Mouse (Mus musculus) CH12.LX (cell line): Measurements from ENCODE around the gene Slc38a8.

ENCODE experiments used
- CTCF ChIP-seq, 2 experiments: IDR thresholded peaks in 1 of 2; conservative IDR thresholded peaks in 1 of 2; 2 replicates each; pipeline ENCODE4 v1.5.1; 2011 to 2012; ENCODE audit warnings: low read depth in 2 of 2, low read length in 2 of 2, improper control_type of control experiment in 1 of 2, inconsistent platforms in 1 of 2, mild to moderate bottlenecking in 1 of 2, moderate library complexity in 1 of 2
- EP300 ChIP-seq: IDR thresholded peaks from 2 replicates; pipeline ENCODE4 v1.6.1; 2011; ENCODE audit warnings: low read length, improper control_type of control experiment
- MAFK ChIP-seq: IDR thresholded peaks from 2 replicates; pipeline ENCODE4 v1.6.1; 2011; ENCODE audit warnings: low read length, improper control_type of control experiment; ENCODE audit not compliant: insufficient replicate concordance
- MEF2A ChIP-seq: IDR thresholded peaks from 2 replicates; pipeline ENCODE4 v1.6.1; 2014; ENCODE audit warnings: low read depth, mild to moderate bottlenecking, inconsistent platforms, low read length, improper control_type of control experiment, borderline replicate concordance
- MYC ChIP-seq: IDR thresholded peaks from 2 replicates; pipeline ENCODE4 v1.6.1; 2011; ENCODE audit warnings: low read depth, mild to moderate bottlenecking, improper control_type of control experiment, low read length
- POLR2A ChIP-seq: IDR thresholded peaks from 2 replicates; pipeline ENCODE4 v1.6.1; 2011; ENCODE audit warnings: low read depth, mild to moderate bottlenecking, improper control_type of control experiment, low read length
- POLR2AphosphoS2 ChIP-seq: IDR thresholded peaks from 2 replicates; pipeline ENCODE4 v1.6.1; 2011; ENCODE audit warnings: low read depth, low read length, improper control_type of control experiment
- USF1 ChIP-seq: IDR thresholded peaks from 2 replicates; pipeline ENCODE4 v1.6.1; 2014; ENCODE audit warnings: low read depth, mild to moderate bottlenecking, inconsistent platforms, low read length, improper control_type of control experiment
- USF2 ChIP-seq: conservative IDR thresholded peaks from 2 replicates; pipeline ENCODE4 v1.6.1; 2011; ENCODE audit warnings: low read depth, low read length, improper control_type of control experiment

GRCm38 (mm10) chr8:119513405-119513804 is 11.9 kb upstream of the Slc38a8 start:
- TF ChIP-seq USF2 (no peak), MAFK (no peak), USF1 (no peak), CTCF (conservative IDR thresholded peaks at IDR 0.05 in 1 of 2, IDR thresholded peaks at IDR 0.05 in 1 of 2; ENCODE audit: low read depth in 2 of 2, low read length in 2 of 2) (no peak), EP300 (no peak), MYC (no peak), POLR2AphosphoS2 (no peak), POLR2A (no peak), MEF2A (no peak)
